Mouse (Mus musculus): ENCODE measurements around the gene Tgif1.

DNA sequence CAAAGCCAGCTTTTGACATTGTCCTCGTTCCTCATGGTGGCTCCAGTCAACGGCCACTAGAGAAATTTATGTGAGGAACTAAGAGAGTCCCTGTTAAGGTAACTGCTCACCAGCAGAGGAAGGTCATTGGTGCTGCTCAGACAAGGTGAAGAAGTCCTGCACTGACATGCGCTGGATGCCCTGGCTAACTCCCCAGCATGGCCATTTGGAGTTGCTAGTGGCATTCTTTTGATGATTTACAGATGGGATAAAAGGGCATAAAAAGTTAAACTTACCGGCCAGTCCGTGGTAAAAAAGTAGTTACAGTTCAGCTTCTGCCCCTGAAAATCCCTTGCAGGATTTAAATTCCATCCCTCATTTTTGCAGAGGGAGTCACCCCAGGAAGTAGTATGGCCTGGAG is 42.6 kb downstream of the Tgif1 start:
- TF ChIP-seq CTCF (IDR thresholded peaks at IDR 0.05; ENCODE audit: extremely low read depth, insufficient read length, insufficient replicate concordance, low read depth, low read length) (no peak), POLR2A (IDR thresholded peaks at IDR 0.05; ENCODE audit: low read depth, low read length) (no peak)

Measured in small intestine, adult 2 months (tissue).